Mouse (Mus musculus) liver, embryonic 14.5 days (tissue): ENCODE data around the gene Hectd1. TPM values are rescaled to one million over a fixed set of nuclear protein-coding genes. Genes with fewer than 3 reads are reported as not detected.

Experiments used
- ATAC-seq: fragments of 200-750 bp; cut with Nextera tagmentation; 2 replicates; pipeline ENCODE4 v1.8.0; 2017; ENCODE audit warnings: moderate number of reproducible peaks, mild to moderate bottlenecking, moderate library complexity; ENCODE audit not compliant: insufficient read depth
- DNase-seq, 3 experiments: peaks; one replicate each; pipeline ENCODE4 v3.0.0-alpha.2; 2012 to 2013; ENCODE audit warnings: low read depth in 3 of 3, low spot score in 3 of 3
- H3K27ac ChIP-seq: fragments of 300-500 bp; sonication (generic); 2 replicates; pipeline ENCODE4 v1.5.1; 2014; ENCODE audit warnings: moderate library complexity, mild to moderate bottlenecking, control low read depth, inconsistent platforms
- H3K27me3 ChIP-seq: fragments of 300-500 bp; sonication (generic); 2 replicates; pipeline ENCODE4 v1.6.1; 2014; ENCODE audit warnings: mild to moderate bottlenecking, low read length, moderate library complexity; ENCODE audit not compliant: control insufficient read depth, insufficient read depth
- H3K36me3 ChIP-seq: fragments of 300-500 bp; sonication (generic); replicated peaks from 2 replicates; pipeline ENCODE4 v1.6.1; 2014; ENCODE audit warnings: low read depth; ENCODE audit not compliant: control insufficient read depth, insufficient read depth
- H3K4me1 ChIP-seq, 2 experiments: fragments of 200-500 bp in 1 of 2; fragments of 300-500 bp in 1 of 2; sonication (generic) in 1 of 2; replicated peaks; 2 replicates each; pipeline ENCODE4 v1.6.1; 2012 to 2014; ENCODE audit warnings: antibody characterized with exemption in 1 of 2, inconsistent platforms in 1 of 2, low read length in 1 of 2; ENCODE audit not compliant: control insufficient read depth in 2 of 2, insufficient read depth in 2 of 2
- H3K4me2 ChIP-seq: fragments of 300-500 bp; sonication (generic); 2 replicates; pipeline ENCODE4 v1.6.1; 2014; ENCODE audit warnings: low read depth, mild to moderate bottlenecking, control low read depth, moderate library complexity
- H3K4me3 ChIP-seq, 2 experiments: fragments of 200-500 bp in 1 of 2; fragments of 300-500 bp in 1 of 2; sonication (generic) in 1 of 2; 2 replicates each; pipeline ENCODE4 v1.5.1; 2012 to 2014; ENCODE audit warnings: low read depth in 2 of 2, low read length in 2 of 2, mild to moderate bottlenecking in 2 of 2, control low read depth in 1 of 2, inconsistent platforms in 1 of 2, moderate library complexity in 1 of 2; ENCODE audit not compliant: insufficient read depth in 1 of 2
- H3K9ac ChIP-seq: fragments of 300-500 bp; sonication (generic); replicated peaks from 2 replicates; pipeline ENCODE4 v1.6.1; 2014; ENCODE audit warnings: mild to moderate bottlenecking, control low read depth, moderate library complexity
- H3K9me3 ChIP-seq: fragments of 300-500 bp; sonication (generic); 2 replicates; pipeline ENCODE4 v1.6.1; 2016; ENCODE audit warnings: low read length, mixed read lengths; ENCODE audit not compliant: control insufficient read depth
- CTCF ChIP-seq: IDR thresholded peaks from 2 replicates; pipeline ENCODE4 v1.5.1; 2016; ENCODE audit warnings: antibody characterized with exemption, low read depth, control low read depth
- EP300 ChIP-seq: IDR thresholded peaks from 2 replicates; pipeline ENCODE4 v1.6.1; 2016; ENCODE audit warnings: antibody characterized with exemption, low read depth
- WGBS: fragments of 180-500 bp; shearing (Covaris S2); extraction: QIAGEN DNeasy Blood & Tissue Kit; methylation state at CpG from one replicate; pipeline ENCODE4 v1.1.7; 2014; ENCODE audit not compliant: insufficient replicate concordance; 5-methylcytosine and 5-hydroxymethylcytosine counted together
- polyA plus RNA-seq, 2 experiments: library from polyadenylated mRNA; depleted of rRNA in 1 of 2; stranded (reverse) in 1 of 2; unstranded in 1 of 2; fragments of >200 nt; fragmentation: Nextera tagmentation in 1 of 2; extraction: Ambion mirVana in 1 of 2; gene quantifications; 2 replicates each; pipeline versions ENCODE4 v1.2.1 to v1.2.3; 2012 to 2014

Gene Hectd1
- polyA plus RNA-seq, 2 experiments: 22.1 to 22.3 TPM

DNA sequence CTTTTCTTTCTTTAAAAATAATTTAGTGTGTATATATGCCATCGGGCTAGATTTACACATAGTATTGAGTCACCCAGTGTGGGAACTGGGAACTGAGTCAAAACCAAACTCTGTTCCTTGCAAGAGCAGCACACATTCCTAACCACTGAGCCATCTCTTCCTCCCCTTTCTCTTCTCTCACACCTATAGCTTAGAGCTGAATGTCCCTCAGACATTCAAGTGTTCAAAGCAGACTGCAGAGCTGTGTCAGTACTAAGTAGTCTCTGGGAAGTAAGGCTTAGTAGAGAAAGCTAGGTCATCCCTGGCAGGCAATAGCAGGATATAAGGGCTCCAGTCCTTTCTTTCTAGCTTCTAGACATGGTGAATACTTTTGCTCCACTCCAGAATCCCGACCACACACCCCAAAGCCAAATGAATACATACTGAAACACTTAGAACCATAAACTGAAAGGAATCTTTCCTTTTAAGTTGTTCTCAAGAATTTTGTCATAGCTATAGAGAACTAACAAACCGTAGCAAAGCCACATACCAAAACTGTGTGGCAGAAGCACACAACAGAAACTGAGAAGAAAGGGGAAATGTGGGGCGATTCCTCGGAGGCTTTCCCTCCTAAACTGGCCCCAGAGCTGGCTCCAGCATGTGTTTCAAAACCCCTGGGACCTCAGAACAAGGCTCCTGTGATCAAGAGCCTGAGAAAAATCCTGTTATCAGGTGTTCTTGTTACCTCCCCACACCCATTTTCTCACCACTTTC, 17.8 kb downstream of the Hectd1 start:
- no peak overlapping the region for H3K27ac ChIP-seq

DNA sequence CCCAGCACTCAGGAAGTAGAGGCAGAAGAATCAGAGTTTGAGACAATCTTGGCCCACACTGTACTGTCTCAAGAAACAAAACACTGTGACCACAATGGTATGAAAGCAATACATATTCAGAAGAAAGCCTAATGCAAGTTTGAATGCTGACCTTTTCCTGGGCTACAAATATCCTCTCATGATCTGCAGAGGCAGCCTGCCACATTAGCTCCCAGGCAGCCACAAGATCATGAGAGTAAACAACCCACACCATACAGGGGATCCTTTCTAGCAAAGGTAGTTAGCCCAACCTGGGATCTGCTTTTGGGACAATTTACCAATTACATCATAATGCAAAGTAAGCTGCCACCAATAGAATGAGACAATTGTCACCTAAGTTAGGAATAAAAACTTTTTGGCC, 18.8 kb downstream of the Hectd1 start:
- H3K4me1 ChIP-seq: peaks cover 8 to 13% of the 10 kb centered on the region in 2 experiments
- H3K9ac ChIP-seq: no peak overlapping the region
- H3K9me3 ChIP-seq: no peaks in the 10 kb centered on the region
- no peak overlapping the region for H3K4me3 ChIP-seq
- DNase-seq: no peak
- H3K4me2 ChIP-seq: no peak overlapping the region
- H3K36me3 ChIP-seq: peaks cover 21% of the 10 kb centered on the region
- ATAC-seq: no peak
- H3K27me3 ChIP-seq: no peaks in the 10 kb centered on the region
- TF ChIP-seq EP300 (no peak), CTCF (no peak)
- H3K27ac ChIP-seq: no peak overlapping the region

More for the DNA sequence above, 17.8 kb downstream of the Hectd1 start:
- Histone ChIP-seq H3K4me2 (no peak overlapping the region), H3K4me1 (peaks cover 8 to 13% of the 10 kb centered on the region in 2 experiments), H3K36me3 (peaks cover 12% of the 10 kb centered on the region), H3K4me3 (no peak overlapping the region), H3K27me3 (no peaks in the 10 kb centered on the region), H3K9ac (no peak overlapping the region), H3K9me3 (no peaks in the 10 kb centered on the region)
- TF ChIP-seq EP300 (no peak), CTCF (no peak)
- WGBS: 72% methylated on average over 5 of the region's 5 CpGs
- ATAC-seq (no peak), DNase-seq (no peak)

GRCm38 (mm10) chr12:51784842-51785241, 44.5 kb downstream of the Hectd1 start:
- ATAC-seq (peak; percentile 43; the same call in 1 of the 2 replicates), DNase-seq (peak; percentile 20 to 33 (median 29))
- peak; percentile 85 for TF ChIP-seq CTCF
- TF ChIP-seq EP300: no peak
- Histone ChIP-seq H3K27me3 (no peaks in the 10 kb centered on the region), H3K27ac (no peak overlapping the region), H3K4me2 (no peak overlapping the region), H3K4me3 (no peak overlapping the region), H3K4me1 (no peaks in the 10 kb centered on the region), H3K36me3 (peaks cover 75% of the 10 kb centered on the region), H3K9ac (no peak overlapping the region), H3K9me3 (no peaks in the 10 kb centered on the region)
- WGBS: 81% methylated on average over 7 of the region's 7 CpGs

GRCm38 (mm10) chr12:51768702-51769101, 60.6 kb downstream of the Hectd1 start:
- no peaks in the 10 kb centered on the region for H3K27me3 ChIP-seq
- H3K36me3 ChIP-seq: peaks cover 66% of the 10 kb centered on the region
- H3K4me1 ChIP-seq: no peaks in the 10 kb centered on the region
- no peak overlapping the region for H3K4me3 ChIP-seq
- WGBS: 86% methylated on average over 15 of the region's 15 CpGs
- TF ChIP-seq CTCF (no peak), EP300 (no peak)
- H3K4me2 ChIP-seq: no peak overlapping the region
- DNase-seq (no peak), ATAC-seq (no peak)
- H3K9ac ChIP-seq: no peak overlapping the region
- H3K9me3 ChIP-seq: no peaks in the 10 kb centered on the region
- no peak overlapping the region for H3K27ac ChIP-seq

DNA sequence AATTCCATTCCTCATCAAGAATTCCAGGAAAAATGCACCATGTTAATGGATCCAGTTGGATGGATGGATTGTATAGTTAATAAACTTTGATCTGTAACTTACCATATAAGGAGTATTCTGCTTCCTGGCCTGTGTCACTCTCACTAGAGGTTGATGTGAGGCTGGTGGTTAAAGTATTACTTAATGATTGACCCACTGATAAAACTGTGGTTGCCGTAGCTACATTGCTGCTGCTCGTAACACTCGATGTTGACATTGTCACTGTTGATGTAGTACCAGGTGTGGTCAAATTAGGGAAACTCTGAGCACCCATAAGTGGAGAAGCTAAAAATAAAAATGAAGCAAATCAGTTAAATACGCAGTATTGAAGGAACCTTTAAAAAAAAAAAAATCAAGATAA, 61.9 kb downstream of the Hectd1 start:
- Histone ChIP-seq H3K27ac (no peak overlapping the region), H3K9ac (no peak overlapping the region), H3K4me1 (no peaks in the 10 kb centered on the region), H3K9me3 (no peaks in the 10 kb centered on the region), H3K27me3 (no peaks in the 10 kb centered on the region), H3K4me3 (no peak overlapping the region), H3K36me3 (peaks cover 67% of the 10 kb centered on the region), H3K4me2 (no peak overlapping the region)
- DNase-seq (no peak), ATAC-seq (0 out of 2 replicates have a peak, but pooled peaks have one; percentile 26)
- TF ChIP-seq CTCF (no peak), EP300 (no peak)
- WGBS: 75% methylated on average over 4 of the region's 4 CpGs
